Mouse (Mus musculus): ENCODE measurements around the gene Fam196b. TPM values are rescaled to one million over a fixed set of nuclear protein-coding genes. Genes with fewer than 3 reads are reported as not detected.
A peak's percentile ranks its signal among the peaks of the same experiment; 100 is the strongest.

Fam196b gene
- polyA plus RNA-seq, 1 experiment = 9.5 TPM

GRCm38 (mm10) chr11:34447891-34448290 is 133.3 kb downstream of the Fam196b start:
- TF ChIP-seq CTCF (IDR thresholded peaks at IDR 0.05; ENCODE audit: borderline replicate concordance, extremely low read depth, insufficient read depth, insufficient read length) = no peak
- TF ChIP-seq POLR2A (IDR thresholded peaks at IDR 0.05; ENCODE audit: borderline replicate concordance, extremely low read depth, insufficient read depth, insufficient read length, poor library complexity, severe bottlenecking) = no peak
- DNase-seq (ENCODE audit: low read depth) = peak; percentile 50

GRCm38 (mm10) chr11:34449944-34450343 is 135.3 kb downstream of the Fam196b start:
- DNase-seq (ENCODE audit: low read depth) = peak; percentile 48
- TF ChIP-seq CTCF (IDR thresholded peaks at IDR 0.05; ENCODE audit: borderline replicate concordance, extremely low read depth, insufficient read depth, insufficient read length) (no peak), POLR2A (IDR thresholded peaks at IDR 0.05; ENCODE audit: borderline replicate concordance, extremely low read depth, insufficient read depth, insufficient read length, poor library complexity, severe bottlenecking) (no peak)

- no peak for TF ChIP-seq CTCF (IDR thresholded peaks at IDR 0.05; ENCODE audit: borderline replicate concordance, extremely low read depth, insufficient read depth, insufficient read length)
- TF ChIP-seq POLR2A (IDR thresholded peaks at IDR 0.05; ENCODE audit: borderline replicate concordance, extremely low read depth, insufficient read depth, insufficient read length, poor library complexity, severe bottlenecking) = no peak
- no peak for DNase-seq (ENCODE audit: low read depth)
These were observed 152.4 kb downstream of the Fam196b start for GRCm38 (mm10) chr11:34467056-34467455.

GRCm38 (mm10) chr11:34468571-34468970 is 153.9 kb downstream of the Fam196b start:
- TF ChIP-seq POLR2A (IDR thresholded peaks at IDR 0.05; ENCODE audit: borderline replicate concordance, extremely low read depth, insufficient read depth, insufficient read length, poor library complexity, severe bottlenecking) = no peak
- DNase-seq (ENCODE audit: low read depth) = peak; percentile 71

- TF ChIP-seq POLR2A (IDR thresholded peaks at IDR 0.05; ENCODE audit: borderline replicate concordance, extremely low read depth, insufficient read depth, insufficient read length, poor library complexity, severe bottlenecking) = no peak
- no peak for TF ChIP-seq CTCF (IDR thresholded peaks at IDR 0.05; ENCODE audit: borderline replicate concordance, extremely low read depth, insufficient read depth, insufficient read length)
- DNase-seq (ENCODE audit: low read depth) = peak; percentile 27
These were observed 155.2 kb downstream of the Fam196b start for GRCm38 (mm10) chr11:34469792-34470191.

Other genes starting within 250 kb of the Fam196b start
- gene 4930469K13Rik, start 216.3 kb upstream of the Fam196b start, polyA plus RNA-seq (2012; rRNA removed) = 0.26 TPM in 1 of 2 replicates, not detected in the other
- gene Foxi1, start 106.7 kb upstream of the Fam196b start, polyA plus RNA-seq (2012; rRNA removed) = not detected in 2 replicates